ENCODE assay signal across 9 mouse cellular contexts in the genomic region with DNA sequence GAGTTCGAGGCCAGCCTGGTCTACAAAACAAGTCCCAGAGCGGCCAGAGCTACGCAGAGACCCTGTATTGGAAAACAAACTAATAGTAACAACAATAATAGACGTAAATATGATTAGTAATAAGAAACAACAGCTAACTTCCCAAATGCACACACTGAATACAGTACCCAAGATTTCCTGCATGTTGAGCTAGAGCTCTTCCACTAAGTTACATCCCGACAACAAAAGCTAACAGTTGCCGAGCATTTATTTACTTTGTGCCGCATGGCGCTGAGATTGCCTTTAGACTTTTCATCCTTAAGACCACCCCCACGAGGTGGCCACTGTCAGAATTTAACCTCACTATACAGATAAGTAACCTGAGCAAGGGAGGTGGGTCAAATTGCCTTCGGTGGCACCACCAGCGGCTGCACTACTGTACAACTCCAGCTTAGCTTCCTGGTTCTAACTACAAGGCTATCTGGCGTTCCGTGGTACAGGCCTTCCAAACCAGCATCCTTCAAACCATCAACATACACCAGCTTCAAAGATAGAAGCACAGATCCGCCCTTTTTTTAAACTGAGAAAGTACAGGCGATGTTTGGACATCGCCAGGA. TPM values are rescaled to one million over a fixed set of nuclear protein-coding genes. Genes with fewer than 3 reads are reported as not detected.
DNase-seq lines count a peak whose midpoint lies in the region; ATAC-seq and TF ChIP-seq lines count a peak whose summit lies in the region.
"Had no signal": no experiment of that assay in that cellular context is flagged by ENCODE, and none has a peak within 500 bp of the region (broad histone marks: within the 10 kb centered on the region; RNA-seq: fewer than 3 reads in every experiment).

No protein-coding gene starts in this region.

- no peaks in the 10 kb centered on the region for H3K36me3 ChIP-seq in heart, embryonic 11.5 days (ENCODE audit: control insufficient read depth, insufficient read depth, low read length)
- no peaks in the 10 kb centered on the region for H3K36me3 ChIP-seq in hindbrain, embryonic 11.5 days (ENCODE audit: control insufficient read depth, insufficient read depth, low read length)
- H3K36me3 ChIP-seq in liver, postnatal 0 days (replicated peaks; ENCODE audit: insufficient read depth, low read length) = no peaks in the 10 kb centered on the region

- peaks cover 29% of the 10 kb centered on the region for H3K4me1 ChIP-seq in heart, embryonic 11.5 days (ENCODE audit: control insufficient read depth, insufficient read depth, low read length)
- peaks cover 21% of the 10 kb centered on the region for H3K4me1 ChIP-seq in brown adipose tissue, adult 24 weeks (ENCODE audit: control insufficient read depth, insufficient read depth, insufficient read length, low read length)
- H3K4me1 ChIP-seq in hindbrain, embryonic 11.5 days (replicated peaks; ENCODE audit: control insufficient read depth, insufficient read depth, low read length) = peaks cover 26% of the 10 kb centered on the region
- peaks cover 17% of the 10 kb centered on the region for H3K4me1 ChIP-seq in liver, postnatal 0 days (ENCODE audit: insufficient read depth)

- no peak for ATAC-seq in heart, embryonic 11.5 days (replicated peaks; ENCODE audit: insufficient number of reproducible peaks, low FRiP score, low TSS enrichment)
- ATAC-seq in hindbrain, embryonic 11.5 days (ENCODE audit: low FRiP score) = no peak
- no peak for ATAC-seq in liver, postnatal 0 days
- no peak for ATAC-seq in monocyte, adult 5-6 weeks (replicated peaks; ENCODE audit: insufficient number of reproducible peaks, low FRiP score, low TSS enrichment, poor library complexity, severe bottlenecking)

- TF ChIP-seq CTCF in liver, postnatal 0 days (IDR thresholded peaks at IDR 0.05; ENCODE audit: low read depth) = 0 out of 2 replicates have a peak, but pooled peaks have one; percentile 14

- peaks cover 4% of the 10 kb centered on the region; the same call in 1 of the 2 replicates for H3K27me3 ChIP-seq in heart, embryonic 11.5 days (ENCODE audit: control insufficient read depth, insufficient read depth, low read length)
- no peaks in the 10 kb centered on the region for H3K27me3 ChIP-seq in hindbrain, embryonic 11.5 days (ENCODE audit: control insufficient read depth, insufficient read depth, low read length)
- H3K27me3 ChIP-seq in liver, postnatal 0 days (ENCODE audit: insufficient read depth, low read length) = peaks cover 7% of the 10 kb centered on the region

- H3K4me3 ChIP-seq in heart, embryonic 11.5 days (ENCODE audit: low read depth, low read length) = peak overlapping the region; percentile 61
- peak overlapping the region; percentile 88 for H3K4me3 ChIP-seq in brown adipose tissue, adult 24 weeks (ENCODE audit: insufficient read depth, low read depth, low read length)
- peak overlapping the region; percentile 91 for H3K4me3 ChIP-seq in hindbrain, embryonic 11.5 days (ENCODE audit: low read depth, low read length)
- peak overlapping the region; percentile 57; the same call in 1 of the 2 replicates for H3K4me3 ChIP-seq in liver, postnatal 0 days (ENCODE audit: low read depth, low read length)

- H3K4me2 ChIP-seq in heart, embryonic 11.5 days = peak overlapping the region; percentile 83
- peak overlapping the region; percentile 77 for H3K4me2 ChIP-seq in hindbrain, embryonic 11.5 days (replicated peaks; ENCODE audit: low read depth, low read length)
- peak overlapping the region; percentile 86 for H3K4me2 ChIP-seq in liver, postnatal 0 days (ENCODE audit: low read depth, low read length)

- TF ChIP-seq EP300 in liver, postnatal 0 days (IDR thresholded peaks at IDR 0.05; ENCODE audit: low read depth) = no peak

- peak overlapping the region; percentile 68 for H3K9ac ChIP-seq in heart, embryonic 11.5 days (ENCODE audit: low read depth, low read length)
- peak overlapping the region; percentile 95; the same call in 1 of the 2 replicates for H3K9ac ChIP-seq in hindbrain, embryonic 11.5 days (ENCODE audit: low read depth, low read length)
- no peak overlapping the region for H3K9ac ChIP-seq in liver, postnatal 0 days (replicated peaks)

- H3K27ac ChIP-seq in heart, embryonic 11.5 days (ENCODE audit: low read depth, low read length) = 0 out of 2 replicates have a peak overlapping the region, but pooled peaks have one; percentile 50
- peak overlapping the region; percentile 93 for H3K27ac ChIP-seq in brown adipose tissue, adult 24 weeks (replicated peaks; ENCODE audit: low read depth, low read length)
- H3K27ac ChIP-seq in hindbrain, embryonic 11.5 days (ENCODE audit: low read depth, low read length) = no peak overlapping the region
- H3K27ac ChIP-seq in liver, postnatal 0 days (ENCODE audit: low read depth) = no peak overlapping the region

- H3K9me3 ChIP-seq in heart, embryonic 11.5 days (replicated peaks; ENCODE audit: control insufficient read depth, low read length) = no peaks in the 10 kb centered on the region
- H3K9me3 ChIP-seq in hindbrain, embryonic 11.5 days (ENCODE audit: control insufficient read depth, low read length) = no peaks in the 10 kb centered on the region
- H3K9me3 ChIP-seq in liver, postnatal 0 days (ENCODE audit: low read length) = no peaks in the 10 kb centered on the region

- DNase-seq in heart, adult 8-10 months (ENCODE audit: low spot score) = no peak
- DNase-seq in hindbrain, embryonic 11.5 days (ENCODE audit: low spot score) = no peak
- peak; percentile 12 for DNase-seq in liver, postnatal 0 days
- no peak for DNase-seq in thymus, adult 18-20 months
- DNase-seq in cerebellum, adult 9-11 months = no peak

- 43% methylated on average over 16 of the region's 16 CpGs for WGBS in heart, embryonic 11.5 days (ENCODE audit: insufficient replicate concordance)
- WGBS in hindbrain, embryonic 11.5 days = 29% methylated on average over 16 of the region's 16 CpGs
- WGBS in liver, postnatal 0 days (ENCODE audit: insufficient replicate concordance) = 44% methylated on average over 16 of the region's 16 CpGs

RNA-seq across cellular contexts. Expression of a gene that starts 2.1 kb away (rescaled TPM):
- 3.3 and 3.7 TPM in 2 replicates for polyA plus RNA-seq in heart, embryonic 11.5 days (2014; fragmentation: Nextera tagmentation; extraction: Ambion mirVana)
- total RNA-seq in heart, adult 8-10 months (2022) = 10 to 100 TPM; 11.0 to 14.4 (median 13.9) TPM
- 5.5 and 6.6 TPM in 2 replicates for polyA plus RNA-seq in brown adipose tissue, adult 24 weeks (2012; ENCODE audit: insufficient read depth, insufficient read length, missing spikeins)
- 12.5 and 15.9 TPM in 2 replicates for polyA plus RNA-seq in hindbrain, embryonic 11.5 days (2014; fragmentation: Nextera tagmentation; extraction: Ambion mirVana)
- 1.3 and 1.9 TPM in 2 replicates for polyA plus RNA-seq in liver, postnatal 0 days (2015; fragmentation: Nextera tagmentation; extraction: Ambion mirVana)
- not detected in 3 replicates for total RNA-seq in monocyte, adult 5-6 weeks (2017)

RNA-seq across cellular contexts. Expression of a gene that starts 58.7 kb away (rescaled TPM):
- polyA plus RNA-seq in heart, embryonic 11.5 days (2014; fragmentation: Nextera tagmentation; extraction: Ambion mirVana) = 1.5 TPM in 2 replicates
- under 1 TPM; 0.16 to 0.69 (median 0.33) TPM for total RNA-seq in heart, adult 8-10 months (2022)
- polyA plus RNA-seq in brown adipose tissue, adult 24 weeks (2012; ENCODE audit: insufficient read depth, insufficient read length, missing spikeins) = not detected in 2 replicates
- 2.9 and 3.1 TPM in 2 replicates for polyA plus RNA-seq in hindbrain, embryonic 11.5 days (2014; fragmentation: Nextera tagmentation; extraction: Ambion mirVana)
- 39.5 and 39.6 TPM in 2 replicates for polyA plus RNA-seq in liver, postnatal 0 days (2015; fragmentation: Nextera tagmentation; extraction: Ambion mirVana)
- total RNA-seq in monocyte, adult 5-6 weeks (2017) = 0.85 to 1.4 TPM in 2 of 3 replicates, not detected in the other
- polyA plus RNA-seq: C2C12 had no signal

Comparison
In these comparisons a context has a peak if more than half of its experiments do, and no peak if none do; other contexts are left out.
1. H3K27ac ChIP-seq: peak in heart, embryonic 11.5 days (single experiment) and brown adipose tissue, adult 24 weeks (single experiment); none in hindbrain, embryonic 11.5 days (single experiment) and liver, postnatal 0 days (single experiment).
2. Peak in every context shown above with its lines, with median percentiles within 50 percentile points of each other: H3K4me2 ChIP-seq and H3K4me3 ChIP-seq.